Mouse (Mus musculus) intestine, embryonic 15.5 days (tissue): ENCODE results near the gene Olfr1396. TPM values are rescaled to one million over a fixed set of nuclear protein-coding genes. Genes with fewer than 3 reads are reported as not detected.
"Not testable (repeated sequence)": the region's sequence is repeated elsewhere in the genome, so short reads cannot be mapped to it uniquely, and the experiment has no call there.

Source experiments
- ATAC-seq: fragments of 200-750 bp; cut with Nextera tagmentation; 2 replicates; pipeline ENCODE4 v1.8.0; 2017; ENCODE audit warnings: moderate TSS enrichment, moderate library complexity
- H3K27ac ChIP-seq: fragments of 300-500 bp; sonication (generic); 2 replicates; pipeline ENCODE4 v1.5.1; 2015; ENCODE audit warnings: mild to moderate bottlenecking, inconsistent platforms
- H3K27me3 ChIP-seq: fragments of 300-500 bp; sonication (generic); replicated peaks from 2 replicates; pipeline ENCODE4 v1.6.1; 2015; ENCODE audit warnings: inconsistent platforms
- H3K36me3 ChIP-seq: fragments of 300-500 bp; sonication (generic); 2 replicates; pipeline ENCODE4 v1.6.1; 2015; ENCODE audit warnings: inconsistent platforms
- H3K4me1 ChIP-seq: fragments of 300-500 bp; sonication (generic); replicated peaks from 2 replicates; pipeline ENCODE4 v1.6.1; 2015; ENCODE audit warnings: inconsistent platforms
- H3K4me2 ChIP-seq: fragments of 300-500 bp; sonication (generic); replicated peaks from 2 replicates; pipeline ENCODE4 v1.6.1; 2015; ENCODE audit warnings: mild to moderate bottlenecking, inconsistent platforms
- H3K4me3 ChIP-seq: fragments of 300-500 bp; sonication (generic); replicated peaks from 2 replicates; pipeline ENCODE4 v1.5.1; 2015; ENCODE audit warnings: inconsistent platforms
- H3K9ac ChIP-seq: fragments of 300-500 bp; sonication (generic); 2 replicates; pipeline ENCODE4 v1.6.1; 2015; ENCODE audit warnings: inconsistent platforms
- H3K9me3 ChIP-seq: fragments of 300-500 bp; sonication (generic); 2 replicates; pipeline ENCODE4 v1.6.1; 2016; ENCODE audit warnings: inconsistent platforms
- WGBS: fragments of 180-500 bp; shearing (Covaris S2); methylation state at CpG from one replicate; pipeline ENCODE4 v1.1.7; 2015; 5-methylcytosine and 5-hydroxymethylcytosine counted together
- polyA plus RNA-seq: library from polyadenylated mRNA; unstranded; fragments of >200 nt; fragmentation: Nextera tagmentation; extraction: Ambion mirVana; gene quantifications from 2 replicates; pipeline ENCODE4 v1.2.1, GENCODE M21; 2015

Olfr1396 gene
- polyA plus RNA-seq, 1 experiment from 2014 or later = not detected

- H3K9me3 ChIP-seq = no peaks in the 10 kb centered on the region
- H3K9ac ChIP-seq = peak overlapping the region; percentile 15; the same call in 1 of the 2 replicates
- no peaks in the 10 kb centered on the region for H3K36me3 ChIP-seq
- WGBS = 39% methylated on average over 22 of the region's 22 CpGs
- H3K27me3 ChIP-seq = no peaks in the 10 kb centered on the region
- peak overlapping the region; percentile 47 for H3K4me2 ChIP-seq
- H3K27ac ChIP-seq = 0 out of 2 replicates have a peak overlapping the region, but pooled peaks have one; percentile 6
- H3K4me3 ChIP-seq = peak overlapping the region; percentile 6; the same call in 1 of the 2 replicates
- ATAC-seq = peak; percentile 72
- peaks cover 9% of the 10 kb centered on the region for H3K4me1 ChIP-seq
Observed at GRCm38 (mm10) chr11:49087830-49088616, 26.7 kb downstream of the Olfr1396 start.

GRCm38 (mm10) chr11:49086858-49087361, 27.8 kb downstream of the Olfr1396 start:
- H3K4me1 ChIP-seq = peaks cover 9% of the 10 kb centered on the region
- H3K4me2 ChIP-seq = 0 out of 2 replicates have a peak overlapping the region, but pooled peaks have one; percentile 12
- H3K27me3 ChIP-seq = no peaks in the 10 kb centered on the region
- no peaks in the 10 kb centered on the region for H3K9me3 ChIP-seq
- no peaks in the 10 kb centered on the region for H3K36me3 ChIP-seq
- no peak for ATAC-seq
- H3K27ac ChIP-seq = no peak overlapping the region
- H3K9ac ChIP-seq = no peak overlapping the region
- WGBS = 67% methylated on average over 6 of the region's 6 CpGs
- no peak overlapping the region for H3K4me3 ChIP-seq

- Histone ChIP-seq H3K4me3 (no peak overlapping the region), H3K4me1 (peaks cover 7% of the 10 kb centered on the region), H3K36me3 (no peaks in the 10 kb centered on the region), H3K27ac (no peak overlapping the region), H3K27me3 (no peaks in the 10 kb centered on the region), H3K9me3 (no peaks in the 10 kb centered on the region), H3K4me2 (no peak overlapping the region), H3K9ac (no peak overlapping the region)
- no peak for ATAC-seq
- WGBS = 38% methylated on average over 3 of the region's 3 CpGs
Observed at GRCm38 (mm10) chr11:49084875-49085274, 29.8 kb downstream of the Olfr1396 start.

GRCm38 (mm10) chr11:49084385-49084784, 30.3 kb downstream of the Olfr1396 start:
- no peak for ATAC-seq
- WGBS = 76% methylated on average over 1 of the region's 1 CpGs

GRCm38 (mm10) chr11:49083808-49084207, 30.9 kb downstream of the Olfr1396 start:
- no peak overlapping the region for H3K9ac ChIP-seq
- no peak for ATAC-seq
- no peaks in the 10 kb centered on the region for H3K36me3 ChIP-seq

More at GRCm38 (mm10) chr11:49084385-49084784, 30.3 kb downstream of the Olfr1396 start:
- no peak overlapping the region for H3K9ac ChIP-seq
- no peak overlapping the region for H3K4me2 ChIP-seq
- H3K36me3 ChIP-seq = no peaks in the 10 kb centered on the region
- no peaks in the 10 kb centered on the region for H3K9me3 ChIP-seq
- H3K27ac ChIP-seq = no peak overlapping the region
- H3K4me1 ChIP-seq = peaks cover 7% of the 10 kb centered on the region
- no peaks in the 10 kb centered on the region for H3K27me3 ChIP-seq
- no peak overlapping the region for H3K4me3 ChIP-seq

GRCm38 (mm10) chr11:49083146-49083545, 31.5 kb downstream of the Olfr1396 start:
- Histone ChIP-seq H3K27me3 (no peaks in the 10 kb centered on the region), H3K9me3 (no peaks in the 10 kb centered on the region), H3K4me3 (no peak overlapping the region), H3K36me3 (no peaks in the 10 kb centered on the region), H3K4me2 (no peak overlapping the region), H3K4me1 (peaks cover 4% of the 10 kb centered on the region), H3K9ac (no peak overlapping the region), H3K27ac (no peak overlapping the region)
- WGBS = 89% methylated on average over 1 of the region's 1 CpGs
- ATAC-seq = no peak

More at GRCm38 (mm10) chr11:49083808-49084207, 30.9 kb downstream of the Olfr1396 start:
- H3K27ac ChIP-seq = no peak overlapping the region
- no peak overlapping the region for H3K4me2 ChIP-seq
- H3K4me3 ChIP-seq = no peak overlapping the region
- H3K9me3 ChIP-seq = no peaks in the 10 kb centered on the region
- 79% methylated on average over 3 of the region's 3 CpGs for WGBS
- H3K4me1 ChIP-seq = peaks cover 7% of the 10 kb centered on the region
- H3K27me3 ChIP-seq = no peaks in the 10 kb centered on the region

GRCm38 (mm10) chr11:49081886-49082285, 32.8 kb downstream of the Olfr1396 start:
- H3K27ac ChIP-seq = no peak overlapping the region
- no peak for ATAC-seq
- no peaks in the 10 kb centered on the region for H3K4me1 ChIP-seq
- H3K4me3 ChIP-seq = no peak overlapping the region
- no peak overlapping the region for H3K4me2 ChIP-seq
- no peaks in the 10 kb centered on the region for H3K27me3 ChIP-seq
- H3K9ac ChIP-seq = no peak overlapping the region
- H3K36me3 ChIP-seq = no peaks in the 10 kb centered on the region
- WGBS = 69% methylated on average over 3 of the region's 3 CpGs
- no peaks in the 10 kb centered on the region for H3K9me3 ChIP-seq

GRCm38 (mm10) chr11:49081356-49081755, 33.3 kb downstream of the Olfr1396 start:
- Histone ChIP-seq H3K9me3 (no peaks in the 10 kb centered on the region), H3K4me1 (no peaks in the 10 kb centered on the region), H3K36me3 (no peaks in the 10 kb centered on the region), H3K4me2 (no peak overlapping the region), H3K27ac (no peak overlapping the region), H3K27me3 (no peaks in the 10 kb centered on the region), H3K4me3 (no peak overlapping the region), H3K9ac (no peak overlapping the region)
- ATAC-seq = no peak
- WGBS = 71% methylated on average over 4 of the region's 4 CpGs

- Histone ChIP-seq H3K4me1 (no peaks in the 10 kb centered on the region), H3K4me2 (no peak overlapping the region), H3K27ac (no peak overlapping the region), H3K4me3 (no peak overlapping the region), H3K27me3 (no peaks in the 10 kb centered on the region), H3K36me3 (no peaks in the 10 kb centered on the region), H3K9ac (no peak overlapping the region), H3K9me3 (no peaks in the 10 kb centered on the region)
- WGBS = 76% methylated on average over 1 of the region's 1 CpGs
- no peak for ATAC-seq
Observed at GRCm38 (mm10) chr11:49080636-49081035, 34.0 kb downstream of the Olfr1396 start.

- 47% methylated on average over 3 of the region's 3 CpGs for WGBS
- ATAC-seq = peak; percentile 66
- no peaks in the 10 kb centered on the region for H3K9me3 ChIP-seq
Observed at GRCm38 (mm10) chr11:49078719-49079118, 36.0 kb downstream of the Olfr1396 start.

GRCm38 (mm10) chr11:49077012-49077411, 37.7 kb downstream of the Olfr1396 start:
- H3K9ac ChIP-seq = no peak overlapping the region
- no peak overlapping the region for H3K4me2 ChIP-seq
- H3K27ac ChIP-seq = no peak overlapping the region
- H3K27me3 ChIP-seq = no peaks in the 10 kb centered on the region
- WGBS = 71% methylated on average over 1 of the region's 1 CpGs
- H3K4me3 ChIP-seq = no peak overlapping the region
- no peaks in the 10 kb centered on the region for H3K9me3 ChIP-seq
- no peak for ATAC-seq
- no peaks in the 10 kb centered on the region for H3K4me1 ChIP-seq
- no peaks in the 10 kb centered on the region for H3K36me3 ChIP-seq

More at GRCm38 (mm10) chr11:49078719-49079118, 36.0 kb downstream of the Olfr1396 start:
- no peak overlapping the region for H3K27ac ChIP-seq
- no peaks in the 10 kb centered on the region for H3K4me1 ChIP-seq
- no peak overlapping the region for H3K9ac ChIP-seq
- no peaks in the 10 kb centered on the region for H3K27me3 ChIP-seq
- no peak overlapping the region for H3K4me3 ChIP-seq
- no peak overlapping the region for H3K4me2 ChIP-seq
- no peaks in the 10 kb centered on the region for H3K36me3 ChIP-seq

GRCm38 (mm10) chr11:49076001-49076757, 38.5 kb downstream of the Olfr1396 start, which contains the start of gene Ifi47:
Ifi47 (plus strand) TSS chr11:49076587.
- not testable (repeated sequence) for H3K4me3 ChIP-seq, H3K4me1 ChIP-seq, ATAC-seq, H3K4me2 ChIP-seq, H3K9me3 ChIP-seq, H3K36me3 ChIP-seq, H3K9ac ChIP-seq, H3K27me3 ChIP-seq
- H3K27ac ChIP-seq = 0 out of 2 replicates have a peak within 1 kb of the TSS, but pooled peaks have one; percentile 6
- 66% methylated on average over 6 of the region's 6 CpGs for WGBS
